Mouse (Mus musculus) embryonic facial prominence, embryonic 10.5 days (tissue): ENCODE measurements around the gene Akr1c21. TPM values are rescaled to one million over a fixed set of nuclear protein-coding genes. Genes with fewer than 3 reads are reported as not detected.
"Not testable (repeated sequence)": the region's sequence is repeated elsewhere in the genome, so short reads cannot be mapped to it uniquely, and the experiment has no call there.

Experiments
- DNase-seq: peaks from one replicate; pipeline ENCODE4 v3.0.0-alpha.2; 2017; ENCODE audit warnings: low spot score
- H3K27ac ChIP-seq: fragments of 300-500 bp; sonication (generic); replicated peaks from 2 replicates; pipeline ENCODE4 v1.5.1; 2016; ENCODE audit warnings: mild to moderate bottlenecking
- H3K27me3 ChIP-seq: fragments of 300-500 bp; sonication (generic); replicated peaks from 2 replicates; pipeline ENCODE4 v1.6.1; 2016; ENCODE audit warnings: low read depth, mild to moderate bottlenecking; ENCODE audit not compliant: poor library complexity, severe bottlenecking
- H3K36me3 ChIP-seq: fragments of 300-500 bp; sonication (generic); replicated peaks from 2 replicates; pipeline ENCODE4 v1.6.1; 2016; ENCODE audit warnings: mild to moderate bottlenecking, moderate library complexity
- H3K4me1 ChIP-seq: fragments of 300-500 bp; sonication (generic); 2 replicates; pipeline ENCODE4 v1.6.1; 2016
- H3K4me3 ChIP-seq: fragments of 300-500 bp; sonication (generic); 2 replicates; pipeline ENCODE4 v1.5.1; 2016; ENCODE audit warnings: mild to moderate bottlenecking, moderate library complexity
- H3K9me3 ChIP-seq: fragments of 300-500 bp; sonication (generic); 2 replicates; pipeline ENCODE4 v1.6.1; 2016; ENCODE audit warnings: mild to moderate bottlenecking
- WGBS: fragments of 180-500 bp; shearing (Covaris S2); methylation state at CpG from one replicate; pipeline ENCODE4 v1.1.7; 2016; 5-methylcytosine and 5-hydroxymethylcytosine counted together
- polyA plus RNA-seq: library from polyadenylated mRNA; unstranded; fragments of >200 nt; fragmentation: Nextera tagmentation; extraction: Ambion mirVana; gene quantifications from 2 replicates; pipeline ENCODE4 v1.2.1, GENCODE M21; 2016

Akr1c21 gene
- not detected in 2 replicates for polyA plus RNA-seq

- Histone ChIP-seq H3K27me3 (no peaks in the 10 kb centered on the region), H3K4me3 (no peak within 1 kb of the TSS), H3K36me3 (no peaks in the 10 kb centered on the region), H3K9me3 (no peaks in the 10 kb centered on the region), H3K27ac (no peak within 1 kb of the TSS), H3K4me1 (no peaks in the 10 kb centered on the region)
- WGBS: 67% methylated on average over 1 of the region's 1 CpGs
- DNase-seq: no peak
Observed at GRCm38 (mm10) chr13:4573871-4574270, at the start of gene Akr1c21. Gene Akr1c21, plus strand, starts transcription at chr13:4574075.

GRCm38 (mm10) chr13:4559143-4559542 lies 14.7 kb upstream of the Akr1c21 start:
- H3K36me3 ChIP-seq: no peaks in the 10 kb centered on the region
- H3K4me3 ChIP-seq: no peak overlapping the region
- H3K27me3 ChIP-seq: no peaks in the 10 kb centered on the region
- no peaks in the 10 kb centered on the region for H3K4me1 ChIP-seq
- WGBS: 70% methylated on average over 1 of the region's 1 CpGs
- H3K27ac ChIP-seq: no peak overlapping the region
- H3K9me3 ChIP-seq: no peaks in the 10 kb centered on the region
- no peak for DNase-seq

GRCm38 (mm10) chr13:4560500-4560899 lies 13.4 kb upstream of the Akr1c21 start:
- no peak for DNase-seq
- no peaks in the 10 kb centered on the region for H3K4me1 ChIP-seq
- H3K27me3 ChIP-seq: no peaks in the 10 kb centered on the region
- H3K4me3 ChIP-seq: no peak overlapping the region
- no peak overlapping the region for H3K27ac ChIP-seq
- no peaks in the 10 kb centered on the region for H3K9me3 ChIP-seq
- no peaks in the 10 kb centered on the region for H3K36me3 ChIP-seq

DNA sequence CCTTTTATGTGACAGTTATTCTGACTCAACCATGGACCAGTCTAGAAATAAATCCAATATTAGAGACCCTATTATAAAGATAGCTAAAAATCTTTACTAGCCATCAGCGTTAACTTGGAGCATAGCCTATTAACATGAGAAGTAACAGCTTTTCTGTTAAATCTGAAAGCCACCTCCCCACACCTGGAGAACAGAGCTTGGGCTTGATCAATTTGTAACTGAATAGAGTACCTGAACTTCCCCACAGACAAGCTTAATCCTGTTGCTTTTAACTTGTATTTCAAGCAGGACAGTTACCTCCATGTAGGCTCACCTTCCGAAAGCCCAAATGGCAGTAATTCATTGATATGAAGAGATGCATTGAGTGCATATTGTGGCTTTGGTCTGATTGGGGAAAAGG lies 7.9 kb upstream of the Akr1c21 start:
- 80% methylated on average over 2 of the region's 2 CpGs for WGBS
- no peaks in the 10 kb centered on the region for H3K27me3 ChIP-seq

DNA sequence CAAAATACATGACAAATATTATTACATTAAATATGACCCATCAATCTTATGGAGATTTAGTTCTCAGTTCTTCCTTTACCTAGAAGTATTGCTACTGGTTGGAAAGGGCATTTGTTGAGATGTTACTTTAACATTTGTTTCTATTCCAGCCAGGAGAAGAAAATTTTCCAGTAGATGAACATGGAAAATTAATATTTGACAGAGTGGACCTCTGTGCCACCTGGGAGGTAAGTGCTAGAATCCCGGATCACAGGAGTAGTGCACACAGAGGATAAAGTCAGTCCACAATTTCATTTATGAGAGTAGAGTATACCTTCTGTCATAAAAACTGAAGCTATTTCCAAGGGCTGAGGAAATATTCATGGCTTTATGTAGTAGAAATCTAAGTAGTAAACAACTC lies 3.0 kb downstream of the Akr1c21 start:
- H3K27ac ChIP-seq: no peak overlapping the region
- H3K36me3 ChIP-seq: no peaks in the 10 kb centered on the region
- WGBS: 88% methylated on average over 1 of the region's 1 CpGs
- no peaks in the 10 kb centered on the region for H3K4me1 ChIP-seq
- no peaks in the 10 kb centered on the region for H3K27me3 ChIP-seq
- H3K4me3 ChIP-seq: no peak overlapping the region
- no peak for DNase-seq
- H3K9me3 ChIP-seq: no peaks in the 10 kb centered on the region

More for the DNA sequence above, 7.9 kb upstream of the Akr1c21 start:
- Histone ChIP-seq H3K4me1 (no peaks in the 10 kb centered on the region), H3K36me3 (no peaks in the 10 kb centered on the region), H3K4me3 (no peak overlapping the region), H3K9me3 (no peaks in the 10 kb centered on the region), H3K27ac (no peak overlapping the region)
- no peak for DNase-seq

GRCm38 (mm10) chr13:4603431-4603830 lies 29.6 kb downstream of the Akr1c21 start:
- not testable (repeated sequence) for H3K27me3 ChIP-seq
- WGBS: 78% methylated on average over 3 of the region's 3 CpGs

GRCm38 (mm10) chr13:4606821-4607220 lies 32.9 kb downstream of the Akr1c21 start:
- Histone ChIP-seq H3K27me3 (no peaks in the 10 kb centered on the region), H3K4me1 (no peaks in the 10 kb centered on the region), H3K36me3 (peaks cover 6% of the 10 kb centered on the region), H3K27ac (no peak overlapping the region), H3K4me3 (no peak overlapping the region), H3K9me3 (no peaks in the 10 kb centered on the region)
- DNase-seq: no peak
- WGBS: 88% methylated on average over 4 of the region's 4 CpGs

More at GRCm38 (mm10) chr13:4603431-4603830, 29.6 kb downstream of the Akr1c21 start:
- H3K9me3 ChIP-seq, H3K4me3 ChIP-seq, H3K4me1 ChIP-seq, H3K27ac ChIP-seq, DNase-seq: not testable (repeated sequence)
- H3K36me3 ChIP-seq: peaks cover 36% of the 10 kb centered on the region

DNA sequence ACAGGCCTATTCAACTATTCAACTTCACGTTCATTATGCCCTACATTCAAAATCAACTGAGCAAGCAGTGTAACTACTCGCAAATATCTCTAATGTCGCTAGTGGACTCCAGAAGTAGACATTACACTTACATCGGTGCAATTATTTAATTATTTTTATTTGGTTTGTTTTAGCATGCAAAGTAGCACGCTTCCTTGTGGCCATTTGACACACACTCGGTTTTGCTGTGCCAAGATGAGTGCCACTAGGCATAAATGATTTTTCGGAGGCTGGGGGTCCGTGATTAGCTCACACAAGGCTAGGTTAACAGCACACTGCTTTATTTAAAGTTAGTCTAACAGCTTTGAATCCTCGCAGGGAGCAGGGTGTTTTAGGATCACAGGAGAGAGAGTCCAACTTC lies 34.7 kb downstream of the Akr1c21 start:
- H3K4me1 ChIP-seq: no peaks in the 10 kb centered on the region
- no peaks in the 10 kb centered on the region; the same call in 1 of the 2 replicates for H3K36me3 ChIP-seq
- H3K9me3 ChIP-seq: no peaks in the 10 kb centered on the region
- H3K4me3 ChIP-seq: peak overlapping the region; percentile 69
- WGBS: 36% methylated on average over 9 of the region's 9 CpGs
- no peaks in the 10 kb centered on the region for H3K27me3 ChIP-seq
- peak overlapping the region; percentile 83 for H3K27ac ChIP-seq
- no peak for DNase-seq

DNA sequence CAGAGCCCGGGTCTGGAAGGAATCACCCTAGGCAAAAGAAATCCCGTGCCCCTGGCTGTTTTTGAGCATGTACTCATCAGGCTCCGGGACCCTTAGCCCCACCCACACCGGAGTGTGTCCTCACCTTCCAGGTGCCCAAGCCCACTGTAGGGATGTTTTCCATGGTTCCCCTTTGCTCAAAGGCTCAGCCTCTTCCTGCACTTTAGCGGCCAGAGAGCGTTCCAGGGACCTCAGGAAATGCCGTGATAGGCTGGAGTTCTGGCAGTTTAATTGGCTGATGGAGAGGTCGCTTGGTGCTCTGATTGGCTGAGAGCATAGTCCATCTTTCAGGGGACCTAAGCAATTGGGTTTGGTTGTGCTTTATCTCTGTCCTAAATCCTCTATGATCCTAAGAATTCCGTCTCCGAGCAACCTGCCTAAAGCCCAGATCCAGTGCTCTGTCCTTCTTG lies 35.1 kb downstream of the Akr1c21 start, which contains the start of gene Akr1e1:
Akr1e1 (minus strand) TSS at position 214 of the 449 bp plus-strand sequence.
- no peaks in the 10 kb centered on the region for H3K4me1 ChIP-seq
- H3K36me3 ChIP-seq: no peaks in the 10 kb centered on the region; the same call in 1 of the 2 replicates
- WGBS: 5% methylated on average over 10 of the region's 10 CpGs
- peak within 1 kb of the TSS; percentile 83 for H3K27ac ChIP-seq
- H3K4me3 ChIP-seq: peak within 1 kb of the TSS; percentile 69
- peak; percentile 87 for DNase-seq
- H3K9me3 ChIP-seq: no peaks in the 10 kb centered on the region
- H3K27me3 ChIP-seq: no peaks in the 10 kb centered on the region

- Histone ChIP-seq H3K36me3 (no peaks in the 10 kb centered on the region; the same call in 1 of the 2 replicates), H3K4me3 (no peak overlapping the region), H3K4me1 (no peaks in the 10 kb centered on the region), H3K27ac (no peak overlapping the region), H3K9me3 (no peaks in the 10 kb centered on the region), H3K27me3 (no peaks in the 10 kb centered on the region)
- DNase-seq: no peak
Observed at GRCm38 (mm10) chr13:4610902-4611301, 37.0 kb downstream of the Akr1c21 start.

Other genes starting within 250 kb of the Akr1c21 start
- not detected in 2 replicates for gene Akr1c6, start 139.8 kb upstream of the Akr1c21 start, polyA plus RNA-seq
- not detected in 2 replicates for gene Akr1c20, start 50.7 kb upstream of the Akr1c21 start, polyA plus RNA-seq
- gene Akr1e1, start 35.1 kb downstream of the Akr1c21 start, polyA plus RNA-seq: 49.9 and 51.8 TPM in 2 replicates